Mouse (Mus musculus) G1E-ER4 (cell line): ENCODE results near the gene Ccnd1. TPM values are rescaled to one million over a fixed set of nuclear protein-coding genes. Genes with fewer than 3 reads are reported as not detected.

Source experiments
- GATA1 ChIP-seq: IDR thresholded peaks from one replicate; pipeline ENCODE4 v1.8.0; 2012; ENCODE audit warnings: low read length, inconsistent platforms
- polyA plus RNA-seq: library from polyadenylated mRNA; stranded (reverse); fragments of >175 nt; gene quantifications from 2 replicates; pipeline ENCODE4 v1.2.3, GENCODE M21; 2012

The Ccnd1 gene
- not detected in 2 replicates for polyA plus RNA-seq

- no peak for TF ChIP-seq GATA1
These were observed at the start of gene Ccnd1 for GRCm38 (mm10) chr7:144939344-144940002. Gene Ccnd1, minus strand, starts transcription at chr7:144939925.

GRCm38 (mm10) chr7:144988856-144989255 is 49.1 kb upstream of the Ccnd1 start:
- TF ChIP-seq GATA1, result no peak

GRCm38 (mm10) chr7:144985100-144985499 is 45.4 kb upstream of the Ccnd1 start:
- no peak for TF ChIP-seq GATA1

- TF ChIP-seq GATA1, result no peak
These were observed 42.8 kb upstream of the Ccnd1 start for GRCm38 (mm10) chr7:144982358-144983110.

GRCm38 (mm10) chr7:144981426-144982079 is 41.8 kb upstream of the Ccnd1 start:
- no peak for TF ChIP-seq GATA1

GRCm38 (mm10) chr7:144979814-144980213 is 40.1 kb upstream of the Ccnd1 start:
- TF ChIP-seq GATA1, result no peak

GRCm38 (mm10) chr7:144977121-144977520 is 37.4 kb upstream of the Ccnd1 start:
- no peak for TF ChIP-seq GATA1

GRCm38 (mm10) chr7:144973461-144973860 is 33.7 kb upstream of the Ccnd1 start:
- TF ChIP-seq GATA1, result no peak

- no peak for TF ChIP-seq GATA1
These were observed 32.0 kb upstream of the Ccnd1 start for GRCm38 (mm10) chr7:144971769-144972168.

GRCm38 (mm10) chr7:144970997-144971768 is 31.5 kb upstream of the Ccnd1 start:
- no peak for TF ChIP-seq GATA1

- TF ChIP-seq GATA1, result no peak
These were observed 26.2 kb upstream of the Ccnd1 start for GRCm38 (mm10) chr7:144965893-144966292.

GRCm38 (mm10) chr7:144964316-144964715 is 24.6 kb upstream of the Ccnd1 start:
- no peak for TF ChIP-seq GATA1

GRCm38 (mm10) chr7:144963911-144964310 is 24.2 kb upstream of the Ccnd1 start:
- no peak for TF ChIP-seq GATA1

- TF ChIP-seq GATA1, result no peak
These were observed 19.0 kb upstream of the Ccnd1 start for GRCm38 (mm10) chr7:144958509-144959395.

- no peak for TF ChIP-seq GATA1
These were observed 3.5 kb upstream of the Ccnd1 start for GRCm38 (mm10) chr7:144943254-144943653.
